Mouse (Mus musculus) cerebellum, adult (tissue): ENCODE results near the gene Dolpp1.

Experiments
- ATAC-seq: cut with Nextera tagmentation; 2 replicates; pipeline ENCODE4 v1.9.2; 2017; ENCODE audit warnings: mild to moderate bottlenecking, moderate library complexity, mixed read lengths; ENCODE audit not compliant: insufficient number of reproducible peaks, low FRiP score, low TSS enrichment

The Dolpp1 gene

DNA sequence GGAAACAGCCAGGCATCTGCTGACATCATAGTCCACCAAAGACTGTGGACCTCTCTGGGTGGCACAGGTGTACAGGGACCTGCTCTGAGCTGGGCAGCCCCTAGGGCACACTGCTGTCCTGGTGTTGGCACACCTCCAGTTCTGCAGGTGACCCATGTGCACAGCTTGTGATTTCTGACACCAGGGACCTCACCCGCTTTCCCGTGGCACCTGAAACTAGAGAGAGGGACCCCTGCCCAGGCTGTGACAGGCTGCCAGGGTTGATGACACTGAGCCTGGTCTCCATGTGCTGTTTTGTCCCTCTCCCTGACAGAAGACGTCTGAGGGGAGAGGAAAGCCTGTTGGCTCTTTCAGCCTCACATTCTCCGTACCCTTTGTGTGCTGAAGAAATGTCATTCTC lies 45.7 kb downstream of the Dolpp1 start:
- no peak for ATAC-seq

DNA sequence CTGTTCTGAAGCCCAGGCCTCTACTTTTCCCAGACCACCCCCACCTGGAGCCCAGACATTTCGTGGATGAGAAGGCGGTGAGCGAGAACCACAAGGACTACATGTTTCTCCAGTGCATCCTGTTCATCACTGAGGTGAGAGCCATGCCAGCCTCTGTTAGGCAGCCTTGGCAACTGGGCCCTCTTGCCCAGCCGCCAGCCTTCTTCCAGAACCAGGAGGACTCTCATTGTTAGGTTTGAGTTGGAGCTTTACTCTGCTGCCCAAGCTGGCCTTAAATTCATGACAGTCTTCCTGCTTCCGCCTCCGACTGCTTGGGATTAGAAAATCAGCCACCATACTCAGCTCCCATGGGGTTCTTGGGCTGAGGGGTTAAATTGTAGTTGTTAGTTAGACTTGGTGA lies 47.6 kb downstream of the Dolpp1 start:
- no peak for ATAC-seq

DNA sequence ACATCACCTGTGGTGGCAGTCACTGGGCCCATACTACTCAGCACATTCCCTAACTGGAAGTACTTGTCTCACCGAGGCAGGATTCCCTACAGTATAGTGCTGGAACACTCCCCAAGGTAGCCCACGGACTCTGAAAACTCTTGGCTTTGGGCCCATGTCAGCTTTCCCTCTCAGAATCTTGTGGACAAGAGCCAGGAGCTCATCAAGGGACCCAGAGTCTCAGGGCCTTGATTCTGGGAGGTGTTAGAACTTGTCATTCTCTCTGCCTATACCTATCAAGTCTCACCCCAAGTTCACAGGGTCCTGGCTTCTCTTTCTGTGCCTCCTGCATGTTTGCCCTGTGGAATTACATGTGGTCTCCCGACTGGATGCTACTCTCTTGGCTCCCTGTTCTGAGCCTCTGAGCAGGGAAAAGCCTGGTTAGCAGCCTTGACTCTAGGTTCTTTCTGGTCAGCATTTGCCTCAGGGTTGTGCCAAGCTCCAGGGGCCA lies 48.2 kb downstream of the Dolpp1 start:
- ATAC-seq = no peak

DNA sequence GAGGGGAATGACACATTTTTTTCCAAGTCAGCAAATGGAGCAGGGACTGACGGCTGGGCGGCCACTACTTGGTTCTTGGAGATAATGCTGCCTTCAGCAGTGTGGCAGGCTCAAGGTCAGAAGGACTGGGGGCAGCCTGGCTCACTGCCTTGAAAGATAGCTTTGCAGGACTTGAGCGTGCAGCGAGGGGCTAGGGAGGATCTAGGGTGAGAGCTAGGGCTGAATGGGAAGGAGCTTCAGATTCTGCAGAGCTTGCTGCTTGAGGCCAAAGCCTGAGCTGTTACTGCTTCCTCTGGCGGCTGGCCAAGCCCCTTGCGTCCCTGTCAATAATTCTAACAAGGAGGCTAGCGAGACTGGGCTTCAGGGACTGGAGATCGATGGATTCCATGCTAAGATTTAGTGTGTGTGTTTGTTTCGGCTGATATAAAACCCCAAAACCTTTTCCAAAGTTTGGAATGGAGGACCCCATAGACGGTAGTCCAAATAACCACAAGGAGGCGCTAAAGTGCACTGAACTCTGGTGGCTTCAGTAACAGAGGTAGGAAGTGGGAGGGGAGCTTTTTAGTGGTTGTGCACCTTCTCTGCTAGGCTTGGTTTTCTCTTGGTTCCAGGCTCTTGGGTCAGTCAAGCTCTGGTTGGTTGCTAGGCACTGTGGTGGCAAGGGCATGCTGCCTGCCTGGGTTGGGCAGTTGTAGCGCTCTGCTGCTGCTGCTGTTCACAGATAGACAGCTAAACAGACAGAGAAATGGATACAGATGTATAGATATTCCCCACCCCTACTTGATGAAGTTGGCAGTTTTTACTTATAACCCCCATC lies 48.9 kb downstream of the Dolpp1 start:
- ATAC-seq = 0 out of 2 replicates have a peak, but pooled peaks have one; percentile 21

DNA sequence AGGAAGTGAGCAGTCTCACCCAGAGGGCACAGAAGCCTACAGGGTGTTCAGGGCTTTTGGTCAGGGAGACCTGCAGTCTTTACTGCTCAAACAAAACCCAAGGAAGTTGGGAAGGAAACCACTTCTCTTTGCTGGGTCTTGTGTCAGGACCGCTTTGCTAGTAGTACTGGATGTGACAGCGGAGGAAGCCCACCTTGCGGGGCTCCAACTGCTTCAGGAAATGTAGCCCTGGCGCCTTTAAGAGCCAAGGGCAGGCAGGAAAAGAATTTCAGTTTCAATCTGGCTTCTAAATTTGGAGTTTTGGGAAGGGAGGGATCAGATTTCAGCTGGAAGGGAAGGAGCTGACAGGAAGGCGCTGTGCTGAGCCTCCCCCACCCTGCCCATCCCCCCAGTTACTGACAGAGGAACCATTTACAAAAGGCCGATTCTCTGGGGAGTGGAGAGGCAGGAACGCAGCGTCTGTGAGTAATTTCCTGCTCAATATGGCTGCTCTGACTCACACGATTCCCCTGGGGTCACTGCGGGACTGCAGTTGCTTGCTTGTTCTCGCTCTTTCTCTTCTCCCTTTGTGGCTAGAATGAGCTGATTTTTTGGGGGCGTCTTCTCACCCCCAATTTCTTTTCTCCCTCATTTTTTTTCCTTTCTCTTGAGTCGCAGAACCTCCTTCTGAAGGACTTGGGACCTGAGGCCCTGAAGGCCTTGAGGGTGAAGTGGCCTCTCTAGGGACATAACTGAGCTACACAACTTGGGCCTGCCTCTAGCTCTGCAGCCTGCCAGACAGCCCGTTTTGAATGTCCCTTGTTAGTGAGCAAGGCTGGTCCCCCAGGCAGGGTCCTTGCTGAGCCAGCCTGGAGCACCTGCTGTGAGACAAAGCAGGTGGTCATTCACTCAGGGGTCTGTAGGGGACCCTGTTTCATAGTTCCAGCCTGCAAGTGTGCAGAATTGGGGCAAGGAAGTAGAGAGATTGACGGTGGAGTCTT lies 49.8 kb downstream of the Dolpp1 start:
- ATAC-seq = no peak

DNA sequence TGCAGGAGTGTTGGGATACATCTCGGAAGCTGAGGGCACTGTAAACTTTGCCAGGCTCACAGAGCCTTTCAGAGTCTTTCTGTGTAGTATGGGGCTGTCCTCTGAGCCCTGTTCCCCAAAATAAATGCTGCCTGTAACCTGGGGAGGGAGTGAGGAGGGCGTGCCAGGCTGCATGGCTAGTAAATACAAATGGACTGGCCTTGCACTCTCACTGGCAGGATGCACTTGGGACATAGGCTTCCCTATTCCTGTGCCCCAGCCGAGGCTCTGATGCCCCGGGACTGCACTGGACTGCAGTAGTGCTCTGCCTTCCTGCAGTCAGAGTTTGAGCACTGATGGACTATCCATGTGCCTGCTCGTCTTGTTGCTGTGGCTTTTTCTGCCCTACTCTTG lies 50.4 kb downstream of the Dolpp1 start:
- no peak for ATAC-seq

DNA sequence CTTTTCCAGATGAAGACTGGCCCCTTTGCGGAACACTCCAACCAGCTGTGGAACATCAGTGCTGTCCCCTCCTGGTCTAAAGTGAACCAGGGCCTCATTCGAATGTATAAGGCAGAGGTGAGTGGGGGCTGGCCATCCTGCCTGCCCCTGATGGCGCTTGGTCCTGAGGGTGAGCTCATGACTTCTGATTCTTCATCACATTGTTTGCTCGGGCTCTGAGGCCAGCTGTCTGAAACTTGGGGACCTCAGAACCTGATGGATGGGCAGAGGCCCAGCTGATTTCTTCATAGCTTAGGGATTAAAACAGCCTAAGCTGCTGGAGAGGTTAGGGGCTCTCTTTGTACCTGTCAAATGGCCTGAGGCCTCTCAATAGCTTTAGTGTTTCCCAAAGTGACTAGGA lies 51.2 kb downstream of the Dolpp1 start:
- ATAC-seq = no peak

DNA sequence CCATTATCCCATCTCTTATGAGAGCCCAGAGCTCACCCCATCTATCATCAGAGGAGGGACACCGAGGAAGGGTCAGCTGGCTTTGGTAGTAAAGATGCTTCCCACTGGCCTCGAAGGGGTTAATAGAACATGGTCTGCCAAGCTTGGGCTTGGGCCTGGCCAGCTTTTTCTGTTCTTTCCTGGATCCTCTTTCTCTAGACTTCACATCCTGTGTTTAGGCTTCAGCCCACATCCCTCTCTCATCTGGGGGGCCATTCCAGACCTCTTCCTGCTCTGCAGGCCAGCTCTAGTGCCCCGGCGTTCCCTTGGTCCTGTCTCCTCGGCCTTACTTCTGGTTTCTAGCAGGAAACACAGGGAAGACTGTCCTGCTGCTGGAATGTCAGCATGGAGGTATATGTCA lies 52.0 kb downstream of the Dolpp1 start:
- ATAC-seq = no peak

DNA sequence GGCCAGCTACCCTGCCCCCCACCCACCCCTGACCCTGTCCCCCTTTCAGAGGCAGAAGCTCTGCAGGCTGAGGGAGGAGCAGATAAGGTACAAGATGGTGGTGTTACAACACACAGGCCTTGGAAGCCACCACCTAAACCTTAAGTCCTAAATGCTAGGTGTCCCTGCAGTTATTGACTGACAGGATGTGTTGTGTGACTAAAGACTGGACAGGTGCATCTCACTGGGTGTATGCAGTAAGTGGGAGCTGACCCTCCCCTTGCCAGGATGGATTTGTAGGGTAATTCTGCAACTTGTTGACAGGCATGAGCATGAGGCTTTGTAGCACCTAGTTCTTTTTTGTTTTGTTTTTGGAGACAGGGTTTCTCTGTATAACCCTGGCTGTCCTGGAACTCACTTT lies 52.4 kb downstream of the Dolpp1 start:
- ATAC-seq = no peak

DNA sequence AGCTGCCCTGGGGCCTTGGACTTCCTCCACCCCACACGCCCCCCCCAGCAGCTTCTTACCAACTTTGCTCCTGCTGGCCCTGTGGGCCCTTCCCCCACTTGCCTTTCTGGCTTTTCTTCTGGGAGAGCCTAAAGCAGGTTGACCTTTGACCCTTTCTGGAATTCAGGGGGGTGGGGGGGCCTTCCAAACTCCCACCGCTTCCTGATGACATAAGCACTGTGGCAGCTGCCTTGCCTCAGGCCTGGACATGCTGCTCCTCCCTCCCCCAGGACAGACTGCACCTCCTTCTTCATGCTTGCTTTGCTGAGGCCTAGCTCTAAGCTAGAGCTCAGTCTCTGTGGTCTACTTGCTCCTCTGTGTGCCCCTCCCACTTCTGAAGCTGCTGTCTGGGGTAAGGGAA lies 53.3 kb downstream of the Dolpp1 start:
- no peak for ATAC-seq

DNA sequence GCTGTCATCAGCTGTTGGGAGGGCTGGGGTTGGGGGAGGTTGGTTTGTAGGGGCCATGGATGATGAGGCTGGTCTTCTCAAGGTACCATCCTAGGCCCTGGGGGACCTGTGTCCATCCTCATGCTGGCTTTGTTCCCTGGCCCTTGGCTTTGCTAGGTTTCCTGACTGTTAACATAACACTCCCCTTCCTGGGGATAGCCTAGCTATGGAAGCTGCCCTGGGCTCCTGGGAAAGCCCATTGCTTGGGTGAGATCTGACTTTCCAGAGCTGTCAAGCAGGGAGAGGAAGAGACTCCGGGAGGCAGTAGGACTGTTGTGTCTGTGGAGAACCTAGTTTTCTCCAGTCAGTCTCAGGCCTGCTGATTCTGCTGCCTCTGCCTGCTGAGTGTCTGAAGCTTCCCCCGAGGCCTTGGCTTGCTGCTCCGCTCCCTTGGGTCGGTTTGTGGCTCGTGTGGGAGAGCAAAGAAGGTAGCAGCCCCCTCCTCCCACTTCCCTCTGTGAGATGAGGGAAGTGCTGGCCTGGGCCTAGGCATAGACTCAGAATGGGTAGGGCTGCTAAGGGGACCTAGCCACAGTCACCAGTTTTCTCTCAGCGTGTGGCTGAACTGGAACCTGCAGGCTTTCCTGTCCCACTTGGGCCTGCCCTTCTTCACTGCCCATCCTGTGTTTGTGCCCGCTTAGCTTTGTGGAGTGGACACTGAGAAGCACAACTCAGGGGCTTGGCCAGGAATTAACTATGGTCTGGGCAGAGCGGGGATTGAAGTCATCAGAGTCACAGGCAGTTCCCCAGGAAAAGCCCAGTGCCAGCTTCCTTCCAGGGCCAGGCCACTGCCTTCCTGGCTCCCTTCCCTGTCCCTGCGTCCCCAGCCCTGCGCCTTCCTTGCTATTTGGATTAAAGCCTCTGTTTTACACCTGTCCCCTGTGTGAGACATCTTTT lies 55.1 kb downstream of the Dolpp1 start:
- ATAC-seq = 0 out of 2 replicates have a peak, but pooled peaks have one; percentile 36

DNA sequence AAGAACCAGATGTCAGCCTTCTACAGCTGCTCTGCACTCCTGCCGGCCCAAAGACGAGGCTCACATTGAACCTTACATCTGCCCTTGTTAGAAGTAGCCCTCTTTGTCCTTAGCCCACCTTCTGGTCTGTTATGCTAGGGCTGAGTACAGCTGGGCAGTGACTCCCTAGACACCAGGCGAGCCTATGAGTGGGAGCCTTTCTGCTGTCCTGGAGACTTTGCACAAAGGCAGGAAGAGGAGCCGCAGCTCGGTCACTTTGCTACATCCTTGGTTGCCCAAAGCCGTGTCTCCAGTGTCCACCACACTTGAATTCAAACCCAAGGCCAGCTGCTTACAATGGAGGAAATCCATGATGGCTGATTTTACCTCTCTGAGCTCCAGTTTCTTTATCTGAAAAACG lies 56.3 kb downstream of the Dolpp1 start:
- no peak for ATAC-seq
